ENCODE assay signal across 35 mouse cellular contexts in the genomic region with DNA sequence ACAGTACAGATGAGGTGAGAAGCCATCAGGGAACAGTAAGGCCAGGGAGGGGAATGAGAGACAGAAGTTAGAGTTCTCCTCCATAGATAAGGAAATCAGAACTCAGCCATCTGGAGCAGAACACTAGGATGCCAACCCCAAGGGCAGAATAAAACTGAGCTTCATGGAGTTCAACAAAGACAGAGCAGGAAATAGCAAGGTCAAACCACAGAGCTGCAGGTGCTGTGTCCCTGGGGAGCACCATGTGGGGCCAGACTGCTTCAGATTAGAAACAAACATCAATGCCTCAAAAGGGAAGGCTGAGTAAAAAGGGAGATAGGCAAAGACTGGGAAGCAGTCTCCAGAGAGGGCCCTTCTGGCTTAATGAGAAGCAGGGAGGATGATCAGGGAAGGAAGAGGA. TPM values are rescaled to one million over a fixed set of nuclear protein-coding genes. Genes with fewer than 3 reads are reported as not detected.
"Had no signal": no experiment of that assay in that cellular context is flagged by ENCODE, and none has a peak within 500 bp of the region (broad histone marks: within the 10 kb centered on the region; RNA-seq: fewer than 3 reads in every experiment).

No protein-coding gene starts in this region.

RNA-seq across cellular contexts. Expression of a gene that starts 6.9 kb away (rescaled TPM):
- total RNA-seq: hindbrain, postnatal 0 days had no signal
- polyA plus RNA-seq: heart, embryonic 11.5 days; heart, embryonic 13.5 days; heart, embryonic 14.5 days; heart, embryonic 15.5 days; heart, embryonic 16.5 days; heart, postnatal 0 days; hindbrain, embryonic 10.5 days; hindbrain, embryonic 11.5 days; hindbrain, embryonic 12.5 days; hindbrain, embryonic 13.5 days; hindbrain, embryonic 14.5 days; hindbrain, embryonic 15.5 days; hindbrain, embryonic 16.5 days; hindbrain, postnatal 0 days; intestine, embryonic 14.5 days; intestine, embryonic 15.5 days; intestine, embryonic 16.5 days; intestine, postnatal 0 days; kidney, embryonic 14.5 days; kidney, embryonic 15.5 days; kidney, embryonic 16.5 days had no signal

RNA-seq across cellular contexts. Expression of a gene that starts 16.1 kb away (rescaled TPM):
- total RNA-seq: heart, postnatal 25 days; heart, postnatal 36 days; heart, postnatal 4 days; hematopoietic stem cell, adult 5-6 weeks; hindbrain, postnatal 0 days; layer of hippocampus, adult 18-20 months; layer of hippocampus, adult 2 months; layer of hippocampus, adult 8-10 months; layer of hippocampus, postnatal 10 days; layer of hippocampus, postnatal 14 days; layer of hippocampus, postnatal 36 days had no signal
- polyA plus RNA-seq: heart, embryonic 10.5 days; heart, embryonic 11.5 days; heart, embryonic 12.5 days; heart, embryonic 13.5 days; heart, embryonic 14.5 days; heart, embryonic 15.5 days; heart, embryonic 16.5 days; hindbrain, embryonic 11.5 days; hindbrain, embryonic 12.5 days; hindbrain, embryonic 13.5 days; hindbrain, embryonic 14.5 days; hindbrain, embryonic 15.5 days; hindbrain, embryonic 16.5 days; hindbrain, postnatal 0 days; inflammation-experienced regulatory T-cells, adult 6 months; intestine, embryonic 14.5 days; intestine, embryonic 15.5 days; intestine, embryonic 16.5 days; intestine, postnatal 0 days; kidney, embryonic 14.5 days; kidney, embryonic 15.5 days; kidney, embryonic 16.5 days; kidney, postnatal 0 days had no signal
